Mouse (Mus musculus): ENCODE results near the gene Arsg. TPM values are rescaled to one million over a fixed set of nuclear protein-coding genes. Genes with fewer than 3 reads are reported as not detected.
"Not testable (repeated sequence)": the region's sequence is repeated elsewhere in the genome, so short reads cannot be mapped to it uniquely, and the experiment has no call there.

Gene Arsg
- polyA plus RNA-seq, 1 experiment from 2014 or later = 1.9 TPM

- no peak overlapping the region for H3K9ac ChIP-seq (replicated peaks; ENCODE audit: low read length)
- ATAC-seq (replicated peaks; ENCODE audit: insufficient number of reproducible peaks, low FRiP score, low TSS enrichment, low read depth) (no peak), DNase-seq (ENCODE audit: low spot score) (no peak)
- H3K9me3 ChIP-seq (replicated peaks; ENCODE audit: control insufficient read depth, low read length) = no peaks in the 10 kb centered on the region
- H3K27ac ChIP-seq (replicated peaks; ENCODE audit: low read depth, low read length) = no peak overlapping the region
- H3K27me3 ChIP-seq (ENCODE audit: control insufficient read depth, insufficient read depth, low read length) = no peaks in the 10 kb centered on the region
- 61% methylated on average over 2 of the region's 2 CpGs for WGBS
- no peak overlapping the region for H3K4me3 ChIP-seq (ENCODE audit: low read depth, low read length)
- H3K36me3 ChIP-seq (replicated peaks; ENCODE audit: control insufficient read depth, insufficient read depth, low read depth, low read length) = no peaks in the 10 kb centered on the region
- no peaks in the 10 kb centered on the region for H3K4me1 ChIP-seq (ENCODE audit: control insufficient read depth, insufficient read depth, low read length)
- H3K4me2 ChIP-seq (ENCODE audit: low read depth, low read length) = no peak overlapping the region
Observed at GRCm38 (mm10) chr11:109489763-109490162, 16.6 kb downstream of the Arsg start.

GRCm38 (mm10) chr11:109491844-109492243 is 18.7 kb downstream of the Arsg start:
- no peak overlapping the region for H3K4me3 ChIP-seq (ENCODE audit: low read depth, low read length)
- no peaks in the 10 kb centered on the region for H3K9me3 ChIP-seq (replicated peaks; ENCODE audit: control insufficient read depth, low read length)
- no peaks in the 10 kb centered on the region for H3K36me3 ChIP-seq (replicated peaks; ENCODE audit: control insufficient read depth, insufficient read depth, low read depth, low read length)
- ATAC-seq (replicated peaks; ENCODE audit: insufficient number of reproducible peaks, low FRiP score, low TSS enrichment, low read depth) (no peak), DNase-seq (ENCODE audit: low spot score) (no peak)
- no peak overlapping the region for H3K9ac ChIP-seq (replicated peaks; ENCODE audit: low read length)
- no peaks in the 10 kb centered on the region for H3K27me3 ChIP-seq (ENCODE audit: control insufficient read depth, insufficient read depth, low read length)
- no peak overlapping the region for H3K4me2 ChIP-seq (ENCODE audit: low read depth, low read length)
- WGBS = 82% methylated on average over 4 of the region's 4 CpGs
- no peaks in the 10 kb centered on the region for H3K4me1 ChIP-seq (ENCODE audit: control insufficient read depth, insufficient read depth, low read length)
- H3K27ac ChIP-seq (replicated peaks; ENCODE audit: low read depth, low read length) = no peak overlapping the region

- H3K4me3 ChIP-seq (ENCODE audit: low read depth, low read length); H3K4me1 ChIP-seq (ENCODE audit: control insufficient read depth, insufficient read depth, low read length); H3K36me3 ChIP-seq (replicated peaks; ENCODE audit: control insufficient read depth, insufficient read depth, low read depth, low read length); H3K4me2 ChIP-seq (ENCODE audit: low read depth, low read length); H3K9me3 ChIP-seq (replicated peaks; ENCODE audit: control insufficient read depth, low read length); H3K27me3 ChIP-seq (ENCODE audit: control insufficient read depth, insufficient read depth, low read length); H3K9ac ChIP-seq (replicated peaks; ENCODE audit: low read length); H3K27ac ChIP-seq (replicated peaks; ENCODE audit: low read depth, low read length); DNase-seq (ENCODE audit: low spot score); ATAC-seq (replicated peaks; ENCODE audit: insufficient number of reproducible peaks, low FRiP score, low TSS enrichment, low read depth): not testable (repeated sequence)
- 79% methylated on average over 8 of the region's 8 CpGs for WGBS
Observed at GRCm38 (mm10) chr11:109492847-109493464, 19.8 kb downstream of the Arsg start.

DNA sequence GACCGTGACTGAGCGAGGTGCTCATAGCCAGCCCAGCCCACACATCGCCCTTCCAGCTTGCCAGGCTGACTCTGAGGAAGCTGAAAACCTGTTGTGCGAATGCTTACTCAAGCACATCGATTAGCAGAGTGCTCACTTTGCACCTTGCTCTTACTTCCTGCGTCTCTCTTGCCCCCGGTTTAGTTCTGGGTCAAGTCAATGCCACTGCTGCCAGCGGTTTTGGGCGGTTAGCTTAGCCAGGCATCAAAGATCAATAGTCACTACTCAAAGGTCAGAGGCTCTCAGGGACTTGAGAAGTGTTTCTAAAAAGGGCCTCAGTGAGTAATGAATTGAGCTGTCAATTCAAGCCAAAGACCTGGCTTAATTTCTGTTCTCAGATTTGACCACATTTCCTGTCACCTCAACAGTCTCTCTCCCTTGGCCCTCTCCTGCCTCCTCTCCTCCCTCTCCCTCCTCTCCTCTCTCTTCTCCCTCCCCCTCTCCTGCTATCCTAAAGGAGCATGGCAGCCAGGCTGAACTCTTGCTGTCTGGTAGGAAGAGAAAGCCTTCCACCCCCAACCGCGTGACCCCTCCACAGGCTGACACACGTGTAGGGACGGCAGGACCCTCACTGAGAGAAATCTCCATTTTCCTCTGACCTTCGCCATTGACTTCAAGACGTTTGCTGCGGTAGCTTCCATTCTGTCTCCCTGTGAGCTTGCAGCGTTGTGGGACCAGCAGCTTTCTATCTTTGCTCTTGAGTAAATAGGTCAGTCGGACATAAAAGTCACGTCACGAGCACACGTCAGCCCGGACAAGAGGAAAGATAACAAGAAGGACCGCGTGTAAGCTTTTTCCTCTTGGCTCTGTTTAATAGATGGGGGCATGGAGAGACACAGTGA is 22.0 kb downstream of the Arsg start:
- H3K4me1 ChIP-seq (ENCODE audit: control insufficient read depth, insufficient read depth, low read length) = no peaks in the 10 kb centered on the region
- H3K27ac ChIP-seq (replicated peaks; ENCODE audit: low read depth, low read length) = no peak overlapping the region
- H3K36me3 ChIP-seq (replicated peaks; ENCODE audit: control insufficient read depth, insufficient read depth, low read depth, low read length) = no peaks in the 10 kb centered on the region
- H3K9me3 ChIP-seq (replicated peaks; ENCODE audit: control insufficient read depth, low read length) = no peaks in the 10 kb centered on the region
- no peaks in the 10 kb centered on the region for H3K27me3 ChIP-seq (ENCODE audit: control insufficient read depth, insufficient read depth, low read length)
- no peak for ATAC-seq (replicated peaks; ENCODE audit: insufficient number of reproducible peaks, low FRiP score, low TSS enrichment, low read depth)
- WGBS = 71% methylated on average over 24 of the region's 24 CpGs
- H3K9ac ChIP-seq (replicated peaks; ENCODE audit: low read length) = no peak overlapping the region
- no peak overlapping the region for H3K4me3 ChIP-seq (ENCODE audit: low read depth, low read length)
- no peak overlapping the region for H3K4me2 ChIP-seq (ENCODE audit: low read depth, low read length)
- no peak for DNase-seq (ENCODE audit: low spot score)

GRCm38 (mm10) chr11:109495771-109496474 is 22.7 kb downstream of the Arsg start:
- Histone ChIP-seq H3K9me3 (replicated peaks; ENCODE audit: control insufficient read depth, low read length) (no peaks in the 10 kb centered on the region), H3K4me1 (ENCODE audit: control insufficient read depth, insufficient read depth, low read length) (no peaks in the 10 kb centered on the region), H3K27ac (replicated peaks; ENCODE audit: low read depth, low read length) (no peak overlapping the region), H3K36me3 (replicated peaks; ENCODE audit: control insufficient read depth, insufficient read depth, low read depth, low read length) (no peaks in the 10 kb centered on the region), H3K27me3 (ENCODE audit: control insufficient read depth, insufficient read depth, low read length) (no peaks in the 10 kb centered on the region), H3K9ac (replicated peaks; ENCODE audit: low read length) (no peak overlapping the region), H3K4me3 (ENCODE audit: low read depth, low read length) (no peak overlapping the region), H3K4me2 (ENCODE audit: low read depth, low read length) (no peak overlapping the region)
- no peak for ATAC-seq (replicated peaks; ENCODE audit: insufficient number of reproducible peaks, low FRiP score, low TSS enrichment, low read depth)
- 70% methylated on average over 14 of the region's 14 CpGs for WGBS
- no peak for DNase-seq (ENCODE audit: low spot score)

DNA sequence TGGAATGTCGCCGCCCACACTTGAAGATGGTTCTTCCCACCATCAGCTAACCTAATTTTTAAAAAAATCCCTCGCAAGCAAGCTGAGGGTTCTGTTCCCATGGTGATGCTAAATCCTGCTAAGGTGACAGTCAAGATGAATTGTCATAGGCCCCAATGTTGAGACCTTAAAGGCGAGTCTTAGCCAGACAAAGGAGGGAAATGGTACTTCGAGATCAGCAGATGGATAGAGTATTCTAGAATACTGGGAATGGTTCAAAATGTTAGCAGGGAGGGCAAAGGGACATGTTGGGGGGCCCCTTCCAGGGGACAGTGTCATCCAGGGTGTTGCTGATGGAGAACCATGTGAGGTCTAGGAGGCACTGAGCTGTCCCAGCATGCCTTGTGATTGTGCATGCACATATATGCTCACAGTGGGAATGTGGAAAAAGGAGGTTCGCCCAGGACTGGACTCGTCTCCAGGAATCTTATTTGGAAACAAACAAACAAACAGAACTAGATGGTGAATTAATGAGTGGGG is 23.4 kb downstream of the Arsg start:
- H3K9ac ChIP-seq (replicated peaks; ENCODE audit: low read length) = no peak overlapping the region
- ATAC-seq (replicated peaks; ENCODE audit: insufficient number of reproducible peaks, low FRiP score, low TSS enrichment, low read depth) = no peak
- no peaks in the 10 kb centered on the region for H3K9me3 ChIP-seq (replicated peaks; ENCODE audit: control insufficient read depth, low read length)
- H3K36me3 ChIP-seq (replicated peaks; ENCODE audit: control insufficient read depth, insufficient read depth, low read depth, low read length) = no peaks in the 10 kb centered on the region
- no peak overlapping the region for H3K4me3 ChIP-seq (ENCODE audit: low read depth, low read length)
- no peak for DNase-seq (ENCODE audit: low spot score)
- H3K27ac ChIP-seq (replicated peaks; ENCODE audit: low read depth, low read length) = no peak overlapping the region
- no peaks in the 10 kb centered on the region for H3K4me1 ChIP-seq (ENCODE audit: control insufficient read depth, insufficient read depth, low read length)
- H3K4me2 ChIP-seq (ENCODE audit: low read depth, low read length) = no peak overlapping the region
- no peaks in the 10 kb centered on the region for H3K27me3 ChIP-seq (ENCODE audit: control insufficient read depth, insufficient read depth, low read length)
- WGBS = 94% methylated on average over 7 of the region's 7 CpGs

DNA sequence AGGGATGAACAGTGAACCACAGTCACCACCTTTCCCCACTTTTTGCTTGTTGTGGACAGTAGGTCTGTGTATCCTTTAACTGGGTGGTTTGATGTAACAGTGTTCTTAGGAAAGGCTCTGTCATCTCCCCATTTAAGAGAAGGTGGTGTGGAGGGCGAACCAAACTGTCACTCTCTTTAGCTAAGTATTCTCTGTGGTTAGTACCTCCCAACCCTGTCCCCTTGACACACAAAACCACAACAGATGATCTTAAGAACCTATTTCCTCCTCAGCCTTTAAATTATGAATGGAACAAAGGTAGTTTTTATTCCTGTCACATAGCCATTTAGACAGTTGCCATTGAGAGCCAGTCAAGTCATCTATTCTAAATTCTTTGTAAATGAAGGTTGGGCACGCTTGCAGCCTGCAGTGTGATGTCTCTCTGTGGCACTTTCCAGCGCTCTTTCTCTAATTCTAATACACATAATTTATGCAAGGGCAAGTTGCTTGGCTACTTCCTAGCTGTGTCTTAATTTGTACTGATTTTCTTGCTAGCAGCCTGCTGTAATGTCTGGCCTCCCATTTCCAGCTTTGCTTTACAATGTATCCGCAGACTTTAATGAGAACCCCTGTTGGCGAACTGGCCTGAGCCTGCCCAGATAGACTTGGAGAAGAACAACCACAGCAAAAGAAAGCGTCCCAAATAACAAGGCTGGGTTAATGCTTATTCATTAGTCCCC is 24.0 kb downstream of the Arsg start:
- Histone ChIP-seq H3K4me3 (ENCODE audit: low read depth, low read length) (no peak overlapping the region), H3K27ac (replicated peaks; ENCODE audit: low read depth, low read length) (no peak overlapping the region), H3K36me3 (replicated peaks; ENCODE audit: control insufficient read depth, insufficient read depth, low read depth, low read length) (no peaks in the 10 kb centered on the region), H3K9me3 (replicated peaks; ENCODE audit: control insufficient read depth, low read length) (no peaks in the 10 kb centered on the region), H3K4me1 (ENCODE audit: control insufficient read depth, insufficient read depth, low read length) (no peaks in the 10 kb centered on the region), H3K4me2 (ENCODE audit: low read depth, low read length) (no peak overlapping the region), H3K27me3 (ENCODE audit: control insufficient read depth, insufficient read depth, low read length) (no peaks in the 10 kb centered on the region), H3K9ac (replicated peaks; ENCODE audit: low read length) (no peak overlapping the region)
- ATAC-seq (replicated peaks; ENCODE audit: insufficient number of reproducible peaks, low FRiP score, low TSS enrichment, low read depth) (no peak), DNase-seq (ENCODE audit: low spot score) (no peak)
- WGBS = 79% methylated on average over 6 of the region's 6 CpGs
